Mouse (Mus musculus) brain, adult 2 months (tissue): ENCODE results near the gene Gm11555.
"Not testable (repeated sequence)": the region's sequence is repeated elsewhere in the genome, so short reads cannot be mapped to it uniquely, and the experiment has no call there.

Experiments
- DNase-seq: peaks from one replicate; pipeline ENCODE4 v3.0.0; 2011; ENCODE audit warnings: low read depth, low spot score

Gene Gm11555

DNA sequence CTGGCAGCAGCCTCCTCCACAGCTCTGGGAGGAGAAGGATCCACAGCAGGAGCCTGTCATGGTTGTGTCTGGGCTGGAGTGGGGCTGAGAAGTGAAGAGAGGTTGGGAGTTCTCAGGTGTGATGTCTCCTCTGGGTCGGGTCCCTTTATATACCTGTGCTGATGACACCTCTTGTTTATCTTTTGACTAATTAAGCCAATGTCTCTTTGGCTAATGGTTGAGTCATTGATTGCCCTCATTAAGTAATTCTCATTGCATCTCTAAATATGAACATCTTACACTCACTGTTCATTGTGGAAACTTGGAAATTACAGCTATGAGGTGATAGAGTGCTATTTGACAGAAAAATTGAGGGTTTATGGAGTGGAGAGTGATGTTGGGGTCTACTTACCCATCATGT is 46.8 kb downstream of the Gm11555 start, which contains the start of gene Gm11938:
TSS of gene Gm11938 (minus strand) at position 101 of the 400 bp plus-strand sequence.
- DNase-seq = not testable (repeated sequence)
